Mouse (Mus musculus): ENCODE results near the gene Pi4ka.

DNA sequence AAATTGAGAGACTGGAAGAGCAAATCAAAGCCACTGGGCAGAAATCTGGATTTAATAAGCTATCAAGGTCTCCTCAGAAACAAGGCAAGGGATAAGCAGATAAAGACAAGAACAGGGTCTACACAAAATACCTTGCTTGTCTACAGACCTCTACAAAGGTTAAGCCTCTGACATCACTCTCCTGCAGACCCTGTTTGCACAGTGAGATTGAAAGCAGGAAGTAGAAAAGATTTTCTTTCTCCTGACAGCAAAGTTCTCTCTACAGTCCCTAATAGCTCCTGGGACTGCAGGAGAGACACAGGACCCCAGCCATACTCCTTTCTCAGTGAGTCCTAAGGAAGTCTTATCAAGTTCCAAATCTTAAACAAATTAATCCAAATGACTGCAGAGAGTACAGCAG lies 71.5 kb downstream of the Pi4ka start:
- TF ChIP-seq BHLHE40 (IDR thresholded peaks at IDR 0.05; ENCODE audit: low read depth, low read length) (no peak), CTCF (conservative IDR thresholded peaks at IDR 0.05 in 1 of 2, IDR thresholded peaks at IDR 0.05 in 1 of 2; ENCODE audit: low read depth in 2 of 2, low read length in 2 of 2) (no peak), POLR2A (IDR thresholded peaks at IDR 0.05; ENCODE audit: low read depth, low read length) (no peak), MAFK (IDR thresholded peaks at IDR 0.05; ENCODE audit: insufficient replicate concordance, low read length) (no peak), RAD21 (IDR thresholded peaks at IDR 0.05; ENCODE audit: low read depth, low read length) (no peak)

Data from CH12.LX (cell line).